In the genomic region with DNA sequence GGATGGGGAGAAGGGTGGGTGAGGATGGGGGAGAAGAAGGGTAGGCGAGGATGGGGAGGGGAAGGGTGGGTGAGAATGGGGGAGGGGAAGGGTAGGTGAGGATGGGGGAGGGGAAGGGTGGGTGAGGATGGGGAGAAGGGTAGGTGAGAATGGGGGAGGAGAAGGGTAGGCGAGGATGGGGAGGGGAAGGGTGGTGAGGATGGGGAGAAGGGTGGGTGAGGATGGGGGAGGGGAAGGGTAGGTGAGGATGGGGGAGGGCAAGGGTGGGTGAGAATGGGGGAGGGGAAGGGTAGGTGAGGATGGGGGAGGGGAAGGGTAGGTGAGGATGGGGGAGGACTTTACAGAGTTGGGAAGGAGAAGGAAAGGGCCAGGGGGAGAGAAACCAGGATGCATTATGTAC, we compare ENCODE assay signal across 8 mouse cellular contexts. TPM values are rescaled to one million over a fixed set of nuclear protein-coding genes. Genes with fewer than 3 reads are reported as not detected.
DNase-seq lines count a peak whose midpoint lies in the region; ATAC-seq lines count a peak whose summit lies in the region.
"Not testable (repeated sequence)": the region's sequence is repeated elsewhere in the genome, so short reads cannot be mapped to it uniquely, and the experiment has no call there.

No protein-coding gene starts in this region.

- peak; percentile 46 for DNase-seq in CD4-positive helper T cell, adult 2 months (ENCODE audit: low read depth, low spot score)
- DNase-seq in MN1 (ENCODE audit: low spot score) (peak; percentile 14), liver (peak; percentile 1)
- peak; percentile 8 for DNase-seq in embryonic facial prominence, embryonic 10.5 days (ENCODE audit: low spot score)
- peak; percentile 2 for DNase-seq in forebrain, embryonic 14.5 days (ENCODE audit: low spot score)
- DNase-seq in mesoderm, embryonic 11.5 days (ENCODE audit: low read depth, low spot score), result peak; percentile 33
- peak; percentile 12 for DNase-seq in naive thymus-derived CD4-positive, alpha-beta T cell, adult 2 months (ENCODE audit: low read depth)
- DNase-seq in splenic B cell, adult 2 months (ENCODE audit: low read depth, low spot score), result peak; percentile 2

- not testable (repeated sequence) for H3K9me3 ChIP-seq in embryonic facial prominence, embryonic 10.5 days; forebrain, embryonic 14.5 days (replicated peaks; ENCODE audit: control insufficient read depth, low read length)

- H3K4me1 ChIP-seq in embryonic facial prominence, embryonic 10.5 days; forebrain, embryonic 14.5 days (ENCODE audit: control insufficient read depth, insufficient read depth, low read length): not testable (repeated sequence)

- H3K4me2 ChIP-seq in forebrain, embryonic 14.5 days (ENCODE audit: low read length), result not testable (repeated sequence)

- not testable (repeated sequence) for H3K27ac ChIP-seq in embryonic facial prominence, embryonic 10.5 days (replicated peaks); forebrain, embryonic 14.5 days (ENCODE audit: low read depth, low read length)

- H3K27me3 ChIP-seq in embryonic facial prominence, embryonic 10.5 days (replicated peaks; ENCODE audit: low read depth, poor library complexity, severe bottlenecking); forebrain, embryonic 14.5 days (replicated peaks; ENCODE audit: control insufficient read depth, insufficient read depth, low read length); splenic B cell, adult 2 months (ENCODE audit: control insufficient read depth, insufficient read depth, low read length, poor library complexity, severe bottlenecking): not testable (repeated sequence)

- not testable (repeated sequence) for H3K9ac ChIP-seq in forebrain, embryonic 14.5 days (ENCODE audit: low read length)

- 94% methylated on average over 2 of the region's 2 CpGs for WGBS in embryonic facial prominence, embryonic 10.5 days
- WGBS in forebrain, embryonic 14.5 days, result 96% methylated on average over 1 of the region's 2 CpGs

- not testable (repeated sequence) for ATAC-seq in forebrain, embryonic 14.5 days

- not testable (repeated sequence) for H3K36me3 ChIP-seq in embryonic facial prominence, embryonic 10.5 days (replicated peaks); forebrain, embryonic 14.5 days (ENCODE audit: control insufficient read depth, insufficient read depth, low read length); splenic B cell, adult 2 months (ENCODE audit: control insufficient read depth, insufficient read depth, low read length, poor library complexity, severe bottlenecking)

- not testable (repeated sequence) for H3K4me3 ChIP-seq in embryonic facial prominence, embryonic 10.5 days; forebrain, embryonic 14.5 days (ENCODE audit: low read depth, low read length)

RNA-seq across cellular contexts. Expression of a gene that starts 39.2 kb away (rescaled TPM):
- polyA plus RNA-seq in embryonic facial prominence, embryonic 10.5 days (2016; fragmentation: Nextera tagmentation; extraction: Ambion mirVana), result 495 TPM in 2 replicates
- polyA plus RNA-seq in forebrain, embryonic 14.5 days (2014; fragmentation: Nextera tagmentation; extraction: Ambion mirVana), result 1,124 and 1,383 TPM in 2 replicates
